Mouse (Mus musculus) kidney, embryonic 14.5 days (tissue): ENCODE data around the gene Dhh. TPM values are rescaled to one million over a fixed set of nuclear protein-coding genes. Genes with fewer than 3 reads are reported as not detected.
A peak's percentile ranks its signal among the peaks of the same experiment; 100 is the strongest.

Source experiments
- ATAC-seq: fragments of 200-750 bp; cut with Nextera tagmentation; 2 replicates; pipeline ENCODE4 v1.8.0; 2017; ENCODE audit warnings: moderate number of reproducible peaks, mild to moderate bottlenecking, moderate TSS enrichment, moderate library complexity; ENCODE audit not compliant: low FRiP score, low TSS enrichment
- H3K27ac ChIP-seq: fragments of 300-500 bp; sonication (generic); 2 replicates; pipeline ENCODE4 v1.5.1; 2014; ENCODE audit warnings: low read depth, mild to moderate bottlenecking, low read length, moderate library complexity, mixed read lengths
- H3K27me3 ChIP-seq: fragments of 300-500 bp; sonication (generic); 2 replicates; pipeline ENCODE4 v1.6.1; 2014; ENCODE audit warnings: mild to moderate bottlenecking, low read length; ENCODE audit not compliant: control insufficient read depth, insufficient read depth
- H3K36me3 ChIP-seq: fragments of 300-500 bp; sonication (generic); 2 replicates; pipeline ENCODE4 v1.6.1; 2014; ENCODE audit warnings: low read length, mixed read lengths; ENCODE audit not compliant: control insufficient read depth, insufficient read depth
- H3K4me1 ChIP-seq: fragments of 300-500 bp; sonication (generic); 2 replicates; pipeline ENCODE4 v1.6.1; 2014; ENCODE audit warnings: low read length, mixed read lengths; ENCODE audit not compliant: control insufficient read depth, insufficient read depth
- H3K4me2 ChIP-seq: fragments of 300-500 bp; sonication (generic); replicated peaks from 2 replicates; pipeline ENCODE4 v1.6.1; 2014; ENCODE audit warnings: low read depth, mild to moderate bottlenecking, low read length
- H3K4me3 ChIP-seq: fragments of 300-500 bp; sonication (generic); 2 replicates; pipeline ENCODE4 v1.5.1; 2014; ENCODE audit warnings: mild to moderate bottlenecking, low read length
- H3K9ac ChIP-seq: fragments of 300-500 bp; sonication (generic); 2 replicates; pipeline ENCODE4 v1.6.1; 2014; ENCODE audit warnings: low read depth, mild to moderate bottlenecking, low read length, moderate library complexity
- H3K9me3 ChIP-seq: fragments of 300-500 bp; sonication (generic); 2 replicates; pipeline ENCODE4 v1.6.1; 2016; ENCODE audit warnings: low read length; ENCODE audit not compliant: control insufficient read depth
- WGBS: fragments of 180-500 bp; shearing (Covaris S2); extraction: QIAGEN DNeasy Blood & Tissue Kit; methylation state at CpG from one replicate; pipeline ENCODE4 v1.1.7; 2014; 5-methylcytosine and 5-hydroxymethylcytosine counted together
- polyA plus RNA-seq: library from polyadenylated mRNA; unstranded; fragments of >200 nt; fragmentation: Nextera tagmentation; extraction: Ambion mirVana; gene quantifications from 2 replicates; pipeline ENCODE4 v1.2.1, GENCODE M21; 2014

Dhh gene
- polyA plus RNA-seq, 1 experiment from 2014 or later, result 0.54 TPM

DNA sequence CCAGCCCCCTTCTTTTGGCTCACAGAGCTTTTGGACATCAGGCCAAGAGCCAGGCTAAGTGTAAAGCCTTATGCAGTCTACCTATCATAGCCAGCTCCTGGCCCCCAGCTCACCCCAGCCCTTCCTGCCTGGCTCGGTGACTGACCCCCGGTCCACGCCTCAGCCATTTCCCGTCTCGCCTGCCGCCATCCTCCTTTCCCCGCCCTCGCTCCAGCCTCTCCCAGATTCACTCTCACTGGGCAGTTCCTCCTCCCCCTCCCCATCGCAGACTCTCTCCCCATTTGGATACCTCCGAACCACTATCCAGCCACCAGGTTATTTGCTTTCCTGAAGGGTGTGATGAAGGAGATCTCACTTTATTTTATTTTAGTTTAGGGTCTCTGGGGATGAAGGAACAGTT lies 845 bp downstream of the Dhh start:
- peak overlapping the region; percentile 38 for H3K4me2 ChIP-seq
- no peaks in the 10 kb centered on the region for H3K36me3 ChIP-seq
- no peaks in the 10 kb centered on the region for H3K9me3 ChIP-seq
- H3K4me1 ChIP-seq, result peaks cover 40% of the 10 kb centered on the region
- no peak overlapping the region for H3K9ac ChIP-seq
- 1% methylated on average over 10 of the region's 10 CpGs for WGBS
- no peak for ATAC-seq
- peak overlapping the region; percentile 31 for H3K4me3 ChIP-seq
- H3K27me3 ChIP-seq, result peaks cover 71% of the 10 kb centered on the region
- no peak overlapping the region for H3K27ac ChIP-seq

DNA sequence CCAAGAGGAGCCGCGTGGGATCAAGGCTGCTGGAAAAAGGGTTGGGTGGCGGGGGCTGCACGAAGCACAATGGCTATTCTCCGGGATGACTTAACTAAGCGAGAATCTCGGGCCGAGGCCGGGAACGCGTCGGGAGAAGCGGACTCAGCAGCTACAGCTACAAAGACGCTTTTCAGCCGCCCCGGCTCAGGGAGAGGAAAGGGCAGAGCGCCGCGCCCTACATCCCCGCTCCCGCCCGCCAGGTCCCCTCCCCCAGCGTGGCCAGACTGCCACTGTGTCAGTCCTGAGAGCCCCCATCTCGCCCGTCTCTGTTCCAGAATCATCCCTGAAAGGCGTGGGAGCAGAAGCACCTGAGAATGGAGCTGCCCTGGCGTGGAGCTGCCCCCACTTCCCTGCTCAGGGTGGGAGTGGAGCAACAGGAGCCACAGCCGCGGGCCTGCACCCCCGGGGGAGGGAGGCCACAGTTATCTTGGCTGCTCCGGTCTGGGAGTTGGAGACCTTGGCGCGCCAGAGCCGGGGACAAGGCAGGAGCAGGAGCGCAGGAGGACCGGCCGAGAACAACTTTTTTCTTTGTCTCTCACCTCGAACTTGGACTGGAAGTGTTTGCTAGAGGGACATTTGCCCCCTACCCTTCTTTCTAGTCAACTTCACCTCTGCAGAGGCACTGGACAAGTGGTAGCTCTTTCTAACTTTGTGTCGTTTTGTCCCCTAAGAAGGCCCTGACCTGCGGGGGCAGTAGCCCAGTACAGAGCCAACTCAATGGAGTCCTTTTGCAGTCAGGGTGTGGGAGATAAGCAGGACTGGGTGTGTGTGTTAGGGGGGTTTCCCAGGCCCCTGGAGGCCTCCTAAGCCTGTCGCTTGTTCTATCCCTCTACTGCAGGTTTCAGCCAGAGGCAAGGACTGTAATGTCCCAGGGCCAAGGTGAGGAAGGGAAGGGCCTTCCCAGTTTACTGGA lies 2.4 kb downstream of the Dhh start:
- H3K9me3 ChIP-seq, result no peaks in the 10 kb centered on the region
- H3K4me3 ChIP-seq, result peak overlapping the region; percentile 30
- no peak for ATAC-seq
- H3K36me3 ChIP-seq, result no peaks in the 10 kb centered on the region
- H3K4me2 ChIP-seq, result peak overlapping the region; percentile 49
- H3K27me3 ChIP-seq, result peaks cover 73% of the 10 kb centered on the region
- H3K4me1 ChIP-seq, result peaks cover 40% of the 10 kb centered on the region
- 3% methylated on average over 40 of the region's 41 CpGs for WGBS
- no peak overlapping the region for H3K27ac ChIP-seq
- peak overlapping the region; percentile 54 for H3K9ac ChIP-seq

DNA sequence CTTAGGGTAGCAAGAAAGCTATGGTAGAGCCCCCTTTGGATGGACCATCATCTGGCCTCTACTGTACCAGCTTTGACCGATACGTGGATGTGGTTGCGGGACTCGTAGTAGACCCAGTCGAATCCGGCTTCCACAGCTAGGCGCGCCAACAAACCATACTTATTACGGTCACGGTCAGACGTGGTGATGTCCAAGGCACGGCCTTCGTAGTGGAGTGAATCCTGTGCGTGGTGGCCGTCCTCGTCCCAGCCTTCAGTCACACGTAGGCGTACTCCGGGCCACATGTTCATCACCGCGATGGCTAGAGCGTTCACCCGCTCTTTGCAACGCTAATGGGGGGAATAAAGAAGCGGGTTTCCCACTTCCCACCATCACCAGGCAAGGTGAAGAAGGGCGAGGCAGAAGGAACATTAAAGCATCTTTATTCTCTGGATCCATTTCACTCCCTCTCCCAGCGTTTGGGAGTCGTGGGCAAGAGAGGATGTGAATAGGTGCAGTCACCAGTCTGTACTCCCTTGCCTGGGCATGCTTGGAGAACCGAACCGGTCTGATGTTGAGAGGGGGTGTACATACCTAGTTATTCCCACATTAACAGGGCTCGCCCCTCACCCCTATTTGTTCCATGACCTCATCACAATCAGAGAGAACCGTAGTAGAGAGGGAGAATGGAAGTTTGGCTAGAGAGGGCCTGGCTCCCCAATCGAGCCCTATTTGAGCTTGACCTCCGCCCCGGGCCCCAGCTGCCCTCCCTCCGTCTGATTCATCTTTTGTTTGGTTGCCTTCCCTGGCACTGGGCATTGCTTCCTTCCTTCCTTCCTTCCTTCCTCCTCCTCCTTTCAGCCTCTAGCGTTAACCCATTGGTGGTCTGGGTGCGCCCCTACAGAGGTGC lies 3.4 kb downstream of the Dhh start:
- H3K9ac ChIP-seq, result no peak overlapping the region
- ATAC-seq, result no peak
- H3K36me3 ChIP-seq, result no peaks in the 10 kb centered on the region
- H3K4me3 ChIP-seq, result peak overlapping the region; percentile 55
- peaks cover 73% of the 10 kb centered on the region for H3K27me3 ChIP-seq
- H3K9me3 ChIP-seq, result no peaks in the 10 kb centered on the region
- no peak overlapping the region for H3K27ac ChIP-seq
- H3K4me1 ChIP-seq, result peaks cover 40% of the 10 kb centered on the region
- WGBS, result 2% methylated on average over 38 of the region's 38 CpGs
- peak overlapping the region; percentile 99 for H3K4me2 ChIP-seq

DNA sequence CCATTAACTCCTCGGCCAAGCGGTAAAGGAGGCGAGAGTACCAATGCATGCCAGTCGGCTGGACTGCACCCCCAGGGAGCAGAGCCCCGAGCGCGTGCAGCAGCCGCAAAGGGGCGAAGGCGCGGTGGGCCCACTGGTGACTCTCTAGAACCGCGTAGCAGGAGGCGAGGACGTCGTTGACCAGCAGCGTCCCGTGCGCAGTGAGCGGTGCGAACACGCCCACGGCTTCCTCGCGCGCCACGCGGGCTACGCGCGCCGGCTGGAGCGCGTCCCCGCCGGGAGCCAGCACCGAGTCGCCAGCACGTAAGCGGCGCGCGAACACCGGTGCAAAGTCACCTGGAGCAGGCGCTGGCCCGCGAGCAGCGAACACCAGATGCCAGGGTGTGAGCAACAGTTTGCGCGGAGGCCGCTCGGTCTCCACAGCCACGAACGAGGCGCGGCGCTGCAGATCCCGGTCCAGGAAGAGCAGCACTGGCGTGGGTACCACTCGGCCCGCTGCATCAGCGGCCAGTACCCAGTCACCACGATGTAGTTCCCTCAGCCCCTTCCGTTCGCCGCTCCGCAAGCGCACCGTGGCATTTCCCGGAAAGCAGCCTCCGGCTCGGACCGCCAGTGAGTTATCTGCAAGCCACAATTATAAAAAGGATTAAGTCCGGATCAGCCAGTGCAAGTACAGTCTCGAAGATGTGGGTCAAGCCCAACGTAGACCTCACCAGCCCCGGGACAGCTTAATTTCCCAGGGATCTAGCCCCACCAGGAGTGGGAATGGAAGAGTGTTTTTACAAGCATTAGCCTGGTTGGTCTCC lies 4.2 kb downstream of the Dhh start, which contains the start of gene Rhebl1:
Gene Rhebl1 (minus strand): TSS at position 601 of the 806 bp plus-strand sequence.
- H3K4me2 ChIP-seq, result peak within 1 kb of the TSS; percentile 99
- no peaks in the 10 kb centered on the region for H3K36me3 ChIP-seq
- peak within 1 kb of the TSS; percentile 55 for H3K4me3 ChIP-seq
- no peaks in the 10 kb centered on the region for H3K9me3 ChIP-seq
- H3K27ac ChIP-seq, result no peak within 1 kb of the TSS
- no peak for ATAC-seq
- H3K27me3 ChIP-seq, result peaks cover 69% of the 10 kb centered on the region
- H3K4me1 ChIP-seq, result peaks cover 40% of the 10 kb centered on the region
- peak within 1 kb of the TSS; percentile 60 for H3K9ac ChIP-seq
- 0% methylated on average over 77 of the region's 77 CpGs for WGBS

DNA sequence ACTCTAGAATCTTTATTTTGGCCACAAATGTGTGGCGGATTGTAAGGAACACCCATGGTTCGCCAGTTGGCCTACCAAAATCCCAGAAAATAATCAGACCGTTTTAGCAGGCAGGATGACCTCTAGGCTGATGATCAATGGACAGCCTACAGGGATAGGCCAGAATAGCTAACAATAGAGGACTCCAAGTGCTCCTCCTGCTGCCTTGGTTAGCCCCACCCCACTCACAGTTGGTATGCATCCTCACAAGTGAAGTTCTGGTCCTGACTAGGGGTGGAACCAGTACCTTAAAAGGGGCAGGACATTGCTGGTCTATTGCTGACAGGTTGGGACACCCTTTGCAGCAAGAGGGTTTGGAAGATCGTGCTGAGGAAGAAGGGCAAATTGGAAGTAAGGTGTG lies 5.3 kb downstream of the Dhh start:
- 52% methylated on average over 4 of the region's 4 CpGs for WGBS

DNA sequence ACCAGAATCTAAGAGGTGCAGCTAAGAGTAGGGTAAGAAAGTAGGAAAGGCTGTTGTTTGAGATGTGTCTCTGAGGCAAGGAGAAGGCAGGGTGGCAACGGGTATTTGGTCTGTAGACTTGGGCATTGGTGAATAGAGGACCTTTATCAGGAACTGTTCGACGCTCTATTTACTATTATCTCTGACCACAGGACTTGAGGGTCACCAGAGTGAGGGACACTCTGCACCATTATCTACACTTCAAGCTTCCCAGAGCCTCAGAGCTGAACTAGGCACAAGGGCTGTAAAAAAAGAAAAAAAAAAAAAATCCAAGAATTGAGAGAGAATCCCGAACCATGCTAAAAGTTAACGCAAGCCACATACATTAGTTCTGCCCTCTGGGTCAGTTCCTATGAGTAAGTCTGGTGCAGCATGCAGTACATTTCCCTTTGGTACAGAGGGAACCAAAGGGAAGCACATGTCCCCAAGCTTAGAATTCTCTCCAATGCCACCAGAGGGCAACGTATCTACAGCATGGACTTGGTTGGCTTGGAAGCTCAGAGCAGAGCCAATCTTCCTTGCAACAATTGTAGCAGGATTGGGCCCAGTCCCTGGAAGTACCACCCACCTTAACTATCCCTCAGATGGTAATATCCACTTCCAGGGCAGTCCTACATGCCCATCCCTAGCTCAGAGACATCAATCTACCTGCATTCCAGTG lies 6.3 kb downstream of the Dhh start:
- Histone ChIP-seq H3K27ac (no peak overlapping the region), H3K4me2 (no peak overlapping the region), H3K9ac (no peak overlapping the region), H3K4me3 (no peak overlapping the region), H3K4me1 (peaks cover 27% of the 10 kb centered on the region), H3K27me3 (peaks cover 48% of the 10 kb centered on the region), H3K36me3 (no peaks in the 10 kb centered on the region), H3K9me3 (no peaks in the 10 kb centered on the region)
- WGBS, result 46% methylated on average over 6 of the region's 6 CpGs
- ATAC-seq, result peak; percentile 36; the same call in 1 of the 2 replicates

More for the DNA sequence above, 5.3 kb downstream of the Dhh start:
- Histone ChIP-seq H3K27ac (no peak overlapping the region), H3K27me3 (peaks cover 58% of the 10 kb centered on the region), H3K9ac (no peak overlapping the region), H3K36me3 (no peaks in the 10 kb centered on the region), H3K9me3 (no peaks in the 10 kb centered on the region), H3K4me3 (no peak overlapping the region), H3K4me2 (no peak overlapping the region), H3K4me1 (peaks cover 36% of the 10 kb centered on the region)
- ATAC-seq, result no peak

DNA sequence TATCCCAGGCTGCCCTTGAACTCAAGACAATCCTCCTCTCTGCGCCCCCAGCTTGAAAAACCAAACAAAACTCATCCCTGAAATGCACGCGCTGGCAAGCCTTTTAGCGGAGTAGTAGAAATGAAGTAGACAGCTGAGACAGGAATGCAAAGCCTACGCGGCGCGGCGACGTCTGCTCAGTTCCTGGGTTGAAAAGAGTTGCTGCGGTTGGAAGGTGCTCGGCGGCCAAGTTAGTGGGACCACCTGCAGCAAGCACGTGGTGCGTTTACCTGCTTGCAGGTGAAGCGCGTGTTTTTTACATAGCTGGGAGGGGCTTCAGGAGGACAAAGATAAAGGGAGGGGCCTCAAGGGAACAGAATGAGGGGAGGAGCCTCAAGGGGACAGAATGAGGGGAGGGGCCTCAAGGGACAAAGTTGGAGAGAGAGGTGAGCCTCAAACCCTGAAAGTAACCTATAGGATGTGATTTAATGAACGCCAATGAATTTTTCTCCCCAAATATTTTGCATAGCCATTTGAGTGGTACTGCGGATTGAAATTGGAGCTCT lies 7.1 kb downstream of the Dhh start:
- WGBS, result 14% methylated on average over 19 of the region's 19 CpGs
- Histone ChIP-seq H3K4me1 (peaks cover 26% of the 10 kb centered on the region), H3K9ac (no peak overlapping the region), H3K27ac (no peak overlapping the region), H3K4me2 (peak overlapping the region; percentile 34), H3K4me3 (peak overlapping the region; percentile 17; the same call in 1 of the 2 replicates), H3K36me3 (no peaks in the 10 kb centered on the region), H3K27me3 (peaks cover 40% of the 10 kb centered on the region), H3K9me3 (no peaks in the 10 kb centered on the region)
- no peak for ATAC-seq

DNA sequence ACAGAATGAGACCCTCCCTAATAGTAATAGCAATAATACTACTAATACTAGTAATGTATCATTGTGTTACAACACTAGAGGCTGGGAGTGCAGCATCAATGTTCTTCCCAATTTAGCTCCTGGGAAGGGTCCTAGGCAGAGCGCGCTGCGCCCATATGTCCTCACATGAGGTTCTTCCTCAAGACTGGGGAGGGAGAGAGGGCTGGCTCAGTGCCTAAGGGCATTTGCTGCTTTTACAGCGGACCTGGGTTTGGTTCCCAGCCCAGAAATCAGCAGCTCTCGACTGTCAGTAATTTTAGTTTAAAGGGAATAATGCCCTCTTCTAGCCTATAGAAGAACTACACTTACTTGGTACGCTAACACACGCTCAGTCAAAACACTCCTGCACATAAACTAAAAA lies 10.8 kb downstream of the Dhh start:
- Histone ChIP-seq H3K9me3 (no peaks in the 10 kb centered on the region), H3K27ac (no peak overlapping the region), H3K4me2 (no peak overlapping the region), H3K27me3 (peaks cover 3% of the 10 kb centered on the region; the same call in 1 of the 2 replicates), H3K4me3 (no peak overlapping the region), H3K9ac (no peak overlapping the region), H3K36me3 (no peaks in the 10 kb centered on the region), H3K4me1 (no peaks in the 10 kb centered on the region)
- WGBS, result 79% methylated on average over 7 of the region's 7 CpGs
- no peak for ATAC-seq
